Mouse (Mus musculus) hematopoietic multipotent progenitor cell, adult 10-12 weeks (in vitro differentiated cells): ENCODE data around the gene Cox16. TPM values are rescaled to one million over a fixed set of nuclear protein-coding genes. Genes with fewer than 3 reads are reported as not detected.

Experiments
- polyA plus RNA-seq: library from polyadenylated mRNA; stranded (reverse); fragments of >175 nt; gene quantifications from 2 replicates; pipeline ENCODE4 v1.2.3, GENCODE M21; 2012; ENCODE audit warnings: low replicate concordance

The Cox16 gene
- polyA plus RNA-seq = 1.6 and 59.3 TPM in 2 replicates

DNA sequence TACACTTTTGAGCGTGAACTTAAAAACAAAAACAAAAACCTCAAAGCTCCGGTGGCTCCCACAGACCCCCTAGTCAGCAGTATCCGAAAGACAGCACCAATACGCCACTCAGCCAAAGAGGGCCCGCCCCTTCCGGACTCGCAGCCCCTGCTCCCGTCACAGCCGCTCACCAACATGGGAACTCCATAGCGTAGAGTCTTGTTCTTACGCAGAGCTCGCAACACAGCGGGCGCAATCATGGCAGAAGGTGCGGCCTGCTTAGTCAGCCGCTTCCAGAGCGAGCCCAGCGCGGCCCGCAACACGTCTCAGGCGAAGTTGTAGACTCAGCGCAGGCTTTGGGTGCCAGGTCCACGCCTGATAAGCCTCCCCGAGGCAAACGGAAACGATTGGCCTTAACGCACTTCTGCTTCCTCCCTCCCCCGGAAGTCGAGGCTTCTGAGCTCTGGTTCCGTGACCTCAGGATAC is at the start of gene Cox16:
Gene Cox16 (minus strand): TSS at position 401 of the 465 bp plus-strand sequence.

DNA sequence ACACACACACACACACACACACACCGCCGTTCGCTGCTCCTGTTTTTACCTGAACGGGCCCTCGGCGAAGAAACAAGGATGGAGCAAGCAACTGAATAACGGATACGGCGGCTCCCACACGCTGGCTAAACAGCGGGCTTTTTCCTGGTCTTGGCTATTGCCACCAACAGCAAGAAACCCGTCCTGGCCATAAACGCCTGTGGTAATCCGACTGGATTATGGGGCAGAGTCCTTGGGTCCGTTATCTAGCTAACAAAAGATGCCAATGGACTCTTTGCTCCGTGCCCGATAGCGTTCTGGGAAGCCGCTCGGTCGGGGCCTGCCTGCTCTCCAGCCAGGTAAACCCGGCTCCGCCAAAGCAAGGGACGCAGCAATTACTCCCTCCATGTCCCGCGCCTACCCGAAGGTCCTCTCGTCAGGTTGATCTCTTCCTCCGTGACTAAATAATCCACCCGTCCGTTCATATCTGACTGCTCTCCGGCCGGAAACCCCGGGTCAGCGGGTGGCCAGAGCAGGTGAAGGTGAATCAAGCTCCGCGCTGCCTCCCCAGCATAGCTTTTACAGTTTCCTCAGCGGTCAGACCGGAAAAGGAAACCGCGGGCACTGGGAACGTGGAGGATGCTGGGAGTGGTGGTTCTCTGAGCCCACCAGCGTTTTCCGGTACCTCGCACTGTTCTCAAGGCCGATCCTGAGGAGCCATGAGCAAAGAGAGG is 47.5 kb upstream of the Cox16 start, which contains the start of the genes Gm20498 and Synj2bp:
Gene Gm20498 (minus strand): TSS at position 590 of the 713 bp plus-strand sequence.
Gene Synj2bp (minus strand): TSS at position 596 of the 713 bp plus-strand sequence.

DNA sequence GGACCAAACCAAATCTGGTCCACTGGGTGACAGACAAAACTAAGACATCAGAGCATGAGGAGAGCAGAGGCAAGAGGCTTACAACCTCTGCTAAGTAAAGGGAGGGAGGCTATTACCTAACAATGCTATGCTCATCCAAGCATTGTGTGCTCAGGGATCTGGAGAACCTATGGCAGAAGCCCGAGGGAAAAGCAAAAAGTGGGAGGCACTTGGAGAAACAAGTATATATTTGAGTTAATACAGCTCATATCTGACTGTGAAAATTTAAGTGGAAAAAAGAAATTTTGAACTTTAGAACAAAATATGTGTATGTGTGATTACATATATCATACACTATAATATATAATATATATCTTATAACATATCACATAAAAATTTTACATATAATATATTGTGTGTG is 63.1 kb downstream of the Cox16 start, which contains the start of gene Adam4:
Gene Adam4 (minus strand): TSS at position 101 of the 400 bp plus-strand sequence.

DNA sequence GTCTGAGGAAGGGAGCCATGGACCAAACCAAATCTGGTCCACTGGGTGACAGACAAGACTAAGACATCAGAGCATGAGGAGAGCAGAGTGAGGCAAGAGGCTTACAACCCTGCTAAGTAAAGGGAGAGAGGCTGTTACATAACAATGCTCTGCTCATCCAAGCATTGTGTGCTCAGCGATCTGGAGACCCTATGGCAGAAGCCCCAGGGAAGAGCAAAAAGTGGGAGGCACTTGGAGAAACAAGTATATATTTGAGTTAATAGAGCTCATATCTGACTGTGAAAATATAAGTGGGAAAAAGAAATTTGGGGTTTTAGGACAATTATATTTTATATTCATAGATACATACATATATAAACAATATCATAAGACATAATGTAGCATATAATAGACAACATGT is 105.6 kb downstream of the Cox16 start, which contains the start of gene Gm4787:
Gene Gm4787 (minus strand): TSS at position 101 of the 400 bp plus-strand sequence.

DNA sequence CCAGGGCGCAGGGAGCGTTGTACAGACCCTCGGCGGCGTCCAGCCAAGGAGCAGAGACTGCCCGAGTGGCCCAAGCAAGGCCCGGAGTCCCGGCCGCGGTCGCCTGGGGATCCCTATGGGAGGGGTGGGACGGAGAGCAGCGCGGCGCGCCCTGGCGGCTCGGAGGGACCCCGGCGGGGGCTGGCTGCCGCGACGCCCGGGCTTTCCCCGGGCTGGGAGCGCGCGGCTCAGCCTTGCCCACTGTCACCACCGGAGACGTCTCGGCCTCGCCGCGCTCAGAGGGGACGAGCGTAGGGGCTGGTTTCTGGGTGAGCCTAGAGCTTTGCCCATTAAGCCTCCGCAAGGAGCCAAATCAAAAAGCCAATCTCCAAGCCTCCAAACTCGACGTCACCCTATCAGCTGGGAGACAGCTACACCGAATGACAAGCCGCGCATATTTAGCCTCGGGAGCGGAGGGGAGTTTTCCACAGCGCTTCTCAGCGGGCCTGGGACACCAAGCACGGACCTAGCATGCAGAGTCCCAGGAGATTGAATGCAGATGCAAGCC is 152.0 kb downstream of the Cox16 start, which contains the start of gene Slc8a3:
Gene Slc8a3 (minus strand): TSS at position 306 of the 547 bp plus-strand sequence.

Other genes with a start within 250 kb of the Cox16 start
- not detected in 2 replicates for gene Slc8a3, start 151.9 kb downstream of the Cox16 start, polyA plus RNA-seq
- gene Gm4787, start 105.7 kb downstream of the Cox16 start, polyA plus RNA-seq = 0.09 TPM in 1 of 2 replicates, not detected in the other
- gene Adam4, start 63.2 kb downstream of the Cox16 start, polyA plus RNA-seq = not detected in 2 replicates
- gene Gm20498, start 47.8 kb upstream of the Cox16 start, polyA plus RNA-seq = 0.40 and 56.9 TPM in 2 replicates
- gene Synj2bp, start 47.8 kb upstream of the Cox16 start, polyA plus RNA-seq = 5.6 and 8.6 TPM in 2 replicates
- gene Adam21, start 83.3 kb upstream of the Cox16 start, polyA plus RNA-seq = not detected in 2 replicates
- gene Med6, start 109.9 kb upstream of the Cox16 start, polyA plus RNA-seq = 0.47 and 2.7 TPM in 2 replicates
- gene Ttc9, start 146.1 kb upstream of the Cox16 start, polyA plus RNA-seq = not detected in 2 replicates